Mouse (Mus musculus): ENCODE data around the gene Adamts8.
A peak's percentile ranks its signal among the peaks of the same experiment; 100 is the strongest.

Gene Adamts8

GRCm38 (mm10) chr9:30922197-30922894 is 20.0 kb upstream of the Adamts8 start, which contains the start of gene Adamts15:
Adamts15 (minus strand) TSS chr9:30922452.
- peak; percentile 68 for DNase-seq (ENCODE audit: low spot score)

GRCm38 (mm10) chr9:30928759-30929158 is 13.6 kb upstream of the Adamts8 start:
- no peak for DNase-seq (ENCODE audit: low spot score)

DNA sequence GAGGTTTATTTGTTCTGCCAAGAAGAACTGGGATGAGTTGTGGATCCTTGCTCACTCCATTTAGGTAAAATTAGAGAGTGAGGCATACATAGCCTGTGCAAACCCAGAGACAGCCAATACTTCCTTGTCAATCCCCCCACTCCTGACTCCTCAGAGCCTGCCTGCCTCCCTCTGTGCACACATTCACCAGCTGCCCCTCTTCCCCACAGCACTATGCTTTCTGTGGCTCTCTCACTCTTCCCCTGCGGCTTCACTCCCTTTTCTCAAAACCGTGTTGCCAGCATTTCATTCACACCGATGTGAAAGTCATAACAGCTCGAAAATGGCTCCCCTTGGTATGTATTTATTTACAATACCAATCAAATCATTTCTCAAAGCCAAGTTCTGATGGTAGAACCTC is 10.0 kb upstream of the Adamts8 start:
- no peak for DNase-seq (ENCODE audit: low spot score)

DNA sequence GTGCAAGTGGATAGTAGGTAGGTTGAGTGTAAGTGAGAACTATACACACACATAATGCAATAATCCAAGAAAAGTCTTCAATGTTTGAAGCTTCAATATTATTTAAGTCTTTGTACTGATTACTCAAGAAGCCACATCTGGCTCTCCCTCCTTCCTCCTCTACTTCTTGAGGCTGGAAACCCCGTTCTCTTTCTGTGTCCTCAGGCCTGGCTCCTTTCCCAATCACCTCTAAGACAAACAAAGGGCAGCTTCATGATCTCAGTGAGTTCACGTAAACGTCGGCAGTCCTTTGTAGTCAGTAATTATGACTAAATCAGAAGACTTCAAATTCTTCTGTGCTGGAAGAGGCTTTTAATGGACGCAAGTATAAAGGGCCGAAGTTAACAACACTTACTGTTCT is 7.5 kb upstream of the Adamts8 start:
- DNase-seq (ENCODE audit: low spot score): no peak

DNA sequence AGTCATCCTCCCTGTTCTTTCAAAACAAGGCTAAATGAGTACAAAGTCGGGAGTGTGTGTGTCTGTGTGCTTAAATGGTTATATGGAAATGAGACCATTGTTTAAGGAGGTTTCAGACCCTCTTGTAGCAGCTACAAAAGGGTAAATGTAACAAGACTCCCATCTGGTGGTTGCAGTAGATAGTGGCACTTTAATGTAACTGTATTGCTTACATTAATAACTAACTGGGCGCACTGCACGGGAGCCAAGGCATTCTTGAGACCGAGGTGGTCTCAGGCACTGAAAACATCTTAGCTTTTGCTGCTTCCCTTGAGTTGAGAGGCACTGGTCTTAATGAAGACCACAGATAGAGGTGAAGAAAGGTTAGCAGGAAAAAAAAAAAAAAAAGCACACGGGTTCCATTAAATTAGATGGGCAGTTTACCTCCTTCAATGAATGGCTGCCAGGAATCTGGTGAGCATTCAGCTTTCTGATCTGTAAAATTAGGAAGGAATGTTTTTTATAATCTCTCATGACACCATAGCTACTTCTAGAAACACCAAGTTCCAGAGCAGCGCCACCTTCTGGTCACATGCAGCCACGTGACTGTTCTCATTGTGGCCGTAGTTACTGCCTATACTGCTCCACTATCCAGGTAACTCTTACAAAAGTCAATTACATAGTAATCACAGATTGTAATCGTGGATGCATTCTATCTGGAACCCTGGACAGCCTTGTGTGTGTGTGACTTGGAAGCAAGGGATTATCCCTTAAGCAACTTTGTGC is 5.5 kb upstream of the Adamts8 start:
- no peak for DNase-seq (ENCODE audit: low spot score)

GRCm38 (mm10) chr9:30940328-30940727 is 2.0 kb upstream of the Adamts8 start:
- peak; percentile 44 for DNase-seq (ENCODE audit: low spot score)

- no peak for DNase-seq (ENCODE audit: low spot score)
Measured at GRCm38 (mm10) chr9:30943341-30943740, 979 bp downstream of the Adamts8 start.

DNA sequence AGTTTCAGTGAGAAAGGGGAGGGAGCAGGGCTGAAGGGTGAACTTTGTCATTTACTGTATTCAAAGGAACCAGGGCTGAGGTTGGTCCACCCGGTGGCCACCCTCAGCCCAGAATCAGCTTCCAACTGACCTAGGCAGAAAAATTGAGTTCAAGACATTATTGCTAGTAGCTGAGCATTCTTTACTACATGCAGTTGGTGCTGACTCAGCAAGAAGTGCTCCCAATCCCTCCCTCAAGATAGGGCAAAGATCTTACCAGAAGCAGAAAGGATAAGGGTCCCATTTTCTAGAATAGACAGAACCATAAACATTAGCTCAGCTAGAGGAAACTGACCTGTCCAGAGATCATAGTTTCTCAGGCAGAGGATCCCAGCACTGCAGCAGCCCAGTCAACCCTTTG is 1.9 kb downstream of the Adamts8 start:
- no peak for DNase-seq (ENCODE audit: low spot score)

DNA sequence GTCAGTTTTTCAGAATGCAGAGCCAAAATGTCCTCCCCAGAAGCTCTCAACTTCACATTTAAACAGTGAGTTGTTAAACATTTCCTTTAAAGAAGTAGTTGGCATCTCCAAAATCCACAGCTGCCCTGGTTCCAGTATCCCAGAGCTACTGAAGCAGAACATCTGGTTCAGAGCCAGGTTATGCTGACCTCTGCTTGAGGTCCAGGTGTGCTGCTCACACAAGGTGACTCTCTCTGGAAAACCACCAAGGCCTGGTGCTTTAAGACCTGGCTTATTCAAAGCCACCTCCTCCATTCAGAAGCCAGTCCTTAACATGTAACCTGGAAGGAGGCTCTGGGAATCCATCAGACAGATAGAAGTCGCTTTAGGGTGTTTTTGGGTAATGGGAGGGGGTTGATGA is 2.9 kb downstream of the Adamts8 start:
- no peak for DNase-seq (ENCODE audit: low spot score)

- no peak for DNase-seq (ENCODE audit: low spot score)
Measured at GRCm38 (mm10) chr9:30949422-30949821, 7.1 kb downstream of the Adamts8 start.

GRCm38 (mm10) chr9:30949971-30950370 is 7.6 kb downstream of the Adamts8 start:
- DNase-seq (ENCODE audit: low spot score): no peak

- DNase-seq (ENCODE audit: low spot score): no peak
Measured at GRCm38 (mm10) chr9:30950592-30950991, 8.2 kb downstream of the Adamts8 start.

DNA sequence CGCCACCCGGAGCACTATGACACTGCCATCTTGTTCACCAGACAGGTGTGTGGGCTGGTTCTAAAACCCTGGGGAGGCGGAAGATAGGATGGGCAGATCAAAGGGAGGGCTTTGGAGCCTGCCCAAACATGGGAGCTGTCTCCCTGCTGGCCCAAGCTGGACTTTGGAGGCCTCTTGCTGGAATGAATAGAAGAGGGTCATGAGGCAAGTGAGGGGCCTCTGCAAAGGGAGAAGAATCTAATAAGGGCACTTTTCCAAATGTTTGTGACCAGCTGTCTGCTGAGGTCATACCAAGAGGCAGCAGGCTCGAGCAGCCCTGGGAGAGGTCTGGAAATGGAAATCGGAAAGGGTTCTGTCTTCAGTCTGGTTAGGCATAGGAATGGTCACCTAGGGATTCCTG is 9.1 kb downstream of the Adamts8 start:
- no peak for DNase-seq (ENCODE audit: low spot score)

DNA sequence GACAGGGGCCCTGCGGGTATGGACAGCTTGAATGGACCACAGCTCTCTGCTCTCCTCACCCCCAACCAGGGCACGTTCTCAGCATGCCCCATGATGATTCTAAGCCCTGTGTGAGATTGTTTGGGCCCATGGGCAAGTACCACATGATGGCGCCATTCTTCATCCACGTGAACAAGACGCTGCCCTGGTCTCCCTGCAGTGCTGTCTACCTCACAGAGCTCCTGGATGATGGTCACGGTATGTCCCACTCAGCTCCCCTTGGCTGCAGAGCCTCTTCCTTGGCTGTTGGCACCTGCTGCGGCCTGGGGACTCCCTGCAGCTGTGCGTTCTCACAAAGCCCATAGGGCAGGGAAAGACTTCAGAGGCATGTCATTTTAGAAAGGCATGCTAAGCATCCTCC is 10.9 kb downstream of the Adamts8 start:
- DNase-seq (ENCODE audit: low spot score): no peak

DNA sequence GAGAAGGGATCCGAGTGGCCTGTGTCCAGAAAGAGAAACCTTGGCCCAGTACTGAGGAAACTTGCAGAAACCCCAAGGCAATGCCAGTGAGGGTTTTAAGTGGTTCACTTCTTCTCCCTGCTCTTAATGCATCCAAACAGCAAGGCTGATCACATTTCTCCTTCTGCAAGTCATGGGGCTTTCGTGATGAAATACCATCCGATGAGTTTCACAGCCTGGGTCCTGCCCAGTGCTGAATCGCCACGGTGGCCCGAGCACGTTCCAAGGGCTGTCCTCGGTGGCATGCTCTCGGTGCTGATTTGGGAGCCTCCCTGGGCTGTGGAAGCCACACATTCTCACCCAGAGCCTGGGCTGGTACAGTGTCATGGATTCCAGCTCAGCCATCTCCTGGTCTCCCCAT is 12.9 kb downstream of the Adamts8 start:
- DNase-seq (ENCODE audit: low spot score): no peak

DNA sequence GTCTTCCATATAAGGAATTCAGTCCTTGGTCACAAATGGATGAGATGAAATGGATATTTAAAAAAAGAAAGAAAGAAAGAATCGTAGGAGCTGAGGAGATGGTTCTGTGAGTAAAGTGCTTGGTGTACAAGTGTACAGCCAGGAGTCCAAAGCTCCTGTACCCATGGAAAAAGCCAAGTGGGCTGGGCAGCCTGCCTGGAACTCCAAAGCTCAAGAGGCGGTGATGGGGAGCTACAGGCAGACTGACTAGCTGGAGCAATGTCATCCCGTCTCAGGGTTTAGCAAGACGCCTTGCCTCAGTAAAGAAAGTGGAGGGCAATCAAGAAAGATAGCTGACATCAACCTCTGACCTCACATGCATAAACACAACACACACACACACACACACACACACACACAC is 21.4 kb downstream of the Adamts8 start:
- DNase-seq (ENCODE audit: low spot score): no peak

DNA sequence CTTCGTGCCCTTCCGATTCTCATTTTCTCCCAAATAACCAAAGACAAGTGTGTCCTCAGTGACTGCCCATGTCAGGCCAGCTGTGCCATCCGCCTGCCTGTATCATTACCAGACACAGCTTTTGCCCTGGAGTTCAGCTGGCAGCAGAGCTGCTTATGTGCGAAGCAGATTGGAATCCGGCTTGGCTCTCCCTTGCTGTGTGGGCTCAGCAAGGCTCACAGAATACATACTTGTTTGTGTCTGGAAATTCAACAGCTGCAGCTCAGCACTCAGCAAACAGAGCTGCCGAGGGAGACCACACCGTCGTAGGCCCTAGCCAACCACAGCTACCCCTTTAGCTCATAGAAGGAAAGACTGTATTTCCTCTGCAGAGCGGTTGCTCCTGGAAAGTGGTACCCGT is 22.3 kb downstream of the Adamts8 start:
- no peak for DNase-seq (ENCODE audit: low spot score)

DNA sequence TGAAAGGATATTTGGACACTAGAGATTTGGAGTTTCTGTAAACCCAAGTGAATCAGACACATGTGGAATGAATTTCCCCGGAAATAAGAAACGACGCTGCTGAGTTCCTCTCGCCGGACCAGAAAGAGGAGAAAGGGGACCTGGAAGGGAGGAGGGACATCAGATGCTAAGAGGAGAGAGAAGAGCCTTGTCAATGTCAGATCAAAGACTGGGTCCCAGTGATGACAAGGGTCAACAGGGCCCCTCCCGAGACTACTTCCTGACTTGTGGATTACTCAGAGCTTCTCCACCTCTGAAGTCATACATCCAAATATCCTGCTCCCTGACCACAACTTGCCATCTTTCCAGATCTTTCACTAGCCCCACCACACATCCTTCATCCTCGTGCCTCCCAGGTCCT is 24.5 kb downstream of the Adamts8 start:
- no peak for DNase-seq (ENCODE audit: low spot score)

- no peak for DNase-seq (ENCODE audit: low spot score)
Measured at GRCm38 (mm10) chr9:30968130-30968529, 25.8 kb downstream of the Adamts8 start.

GRCm38 (mm10) chr9:30970001-30970400 is 27.6 kb downstream of the Adamts8 start:
- no peak for DNase-seq (ENCODE audit: low spot score)

GRCm38 (mm10) chr9:30971967-30972366 is 29.6 kb downstream of the Adamts8 start:
- no peak for DNase-seq (ENCODE audit: low spot score)

GRCm38 (mm10) chr9:30976339-30977023 is 34.1 kb downstream of the Adamts8 start:
- no peak for DNase-seq (ENCODE audit: low spot score)

GRCm38 (mm10) chr9:30980467-30980866 is 38.1 kb downstream of the Adamts8 start:
- no peak for DNase-seq (ENCODE audit: low spot score)
